Mouse (Mus musculus): ENCODE measurements at regions not wholly inside any gene's neighbourhood (a gene's known extent, or its start where the extent isn't known, plus 50 kb on each side); places are given as distances from the start of the nearest gene placed in this dataset.

- ATAC-seq (ENCODE audit: low FRiP score, low read depth): no peak
Observed at GRCm38 (mm10) chr8:8142461-8142860, 518.6 kb downstream of the Efnb2 start.

GRCm38 (mm10) chr8:8139720-8140119 is 521.3 kb downstream of the Efnb2 start:
- H3K27me3 ChIP-seq: no peaks in the 10 kb centered on the region
- no peak overlapping the region for H3K27ac ChIP-seq
- no peaks in the 10 kb centered on the region for H3K4me1 ChIP-seq
- H3K4me2 ChIP-seq (replicated peaks): no peak overlapping the region
- no peaks in the 10 kb centered on the region for H3K9me3 ChIP-seq
- H3K4me3 ChIP-seq: no peak overlapping the region
- no peak for ATAC-seq (ENCODE audit: low FRiP score, low read depth)
- no peak overlapping the region for H3K9ac ChIP-seq
- no peaks in the 10 kb centered on the region for H3K36me3 ChIP-seq
- WGBS: 59% methylated on average over 3 of the region's 3 CpGs

More at GRCm38 (mm10) chr8:8142461-8142860, 518.6 kb downstream of the Efnb2 start:
- Histone ChIP-seq H3K9ac (no peak overlapping the region), H3K27ac (no peak overlapping the region), H3K4me1 (no peaks in the 10 kb centered on the region), H3K4me3 (no peak overlapping the region), H3K27me3 (no peaks in the 10 kb centered on the region), H3K4me2 (replicated peaks) (no peak overlapping the region), H3K9me3 (peaks cover 2% of the 10 kb centered on the region; the same call in 1 of the 2 replicates), H3K36me3 (no peaks in the 10 kb centered on the region)
- WGBS: 57% methylated on average over 3 of the region's 3 CpGs

- H3K4me2 ChIP-seq (replicated peaks): no peak overlapping the region
- no peaks in the 10 kb centered on the region for H3K9me3 ChIP-seq
- WGBS: 49% methylated on average over 10 of the region's 10 CpGs
- no peak overlapping the region for H3K9ac ChIP-seq
- no peaks in the 10 kb centered on the region for H3K4me1 ChIP-seq
- ATAC-seq (ENCODE audit: low FRiP score, low read depth): no peak
- H3K27me3 ChIP-seq: peaks cover 19% of the 10 kb centered on the region
- no peak overlapping the region for H3K4me3 ChIP-seq
- no peaks in the 10 kb centered on the region for H3K36me3 ChIP-seq
- no peak overlapping the region for H3K27ac ChIP-seq
Observed at GRCm38 (mm10) chr8:8133001-8133785, 527.8 kb downstream of the Efnb2 start.

GRCm38 (mm10) chr8:8131961-8132376 is 529.1 kb downstream of the Efnb2 start:
- no peak overlapping the region for H3K4me2 ChIP-seq (replicated peaks)
- no peak overlapping the region for H3K27ac ChIP-seq
- no peak overlapping the region for H3K9ac ChIP-seq
- H3K9me3 ChIP-seq: no peaks in the 10 kb centered on the region
- no peaks in the 10 kb centered on the region for H3K4me1 ChIP-seq
- no peak for ATAC-seq (ENCODE audit: low FRiP score, low read depth)
- H3K27me3 ChIP-seq: peaks cover 19% of the 10 kb centered on the region
- H3K4me3 ChIP-seq: no peak overlapping the region
- WGBS: 21% methylated on average over 3 of the region's 3 CpGs
- no peaks in the 10 kb centered on the region for H3K36me3 ChIP-seq

- peaks cover 19% of the 10 kb centered on the region for H3K27me3 ChIP-seq
- no peaks in the 10 kb centered on the region for H3K9me3 ChIP-seq
- WGBS: 48% methylated on average over 2 of the region's 2 CpGs
- no peak for ATAC-seq (ENCODE audit: low FRiP score, low read depth)
- H3K36me3 ChIP-seq: no peaks in the 10 kb centered on the region
- H3K4me1 ChIP-seq: no peaks in the 10 kb centered on the region
- no peak overlapping the region for H3K4me3 ChIP-seq
- H3K27ac ChIP-seq: no peak overlapping the region
- no peak overlapping the region for H3K4me2 ChIP-seq (replicated peaks)
- H3K9ac ChIP-seq: no peak overlapping the region
Observed at GRCm38 (mm10) chr8:8130806-8131205, 530.2 kb downstream of the Efnb2 start.

- H3K9ac ChIP-seq: no peak overlapping the region
- peaks cover 9% of the 10 kb centered on the region for H3K4me1 ChIP-seq
- no peak overlapping the region for H3K4me3 ChIP-seq
- no peaks in the 10 kb centered on the region for H3K36me3 ChIP-seq
- no peak overlapping the region for H3K27ac ChIP-seq
- H3K9me3 ChIP-seq: no peaks in the 10 kb centered on the region
- H3K4me2 ChIP-seq (replicated peaks): no peak overlapping the region
- H3K27me3 ChIP-seq: peaks cover 2% of the 10 kb centered on the region; the same call in 1 of the 2 replicates
- no peak for ATAC-seq (ENCODE audit: low FRiP score, low read depth)
- WGBS: 35% methylated on average over 6 of the region's 6 CpGs
Observed at GRCm38 (mm10) chr8:8115595-8116429, 545.2 kb downstream of the Efnb2 start.

GRCm38 (mm10) chr8:8114604-8115003 is 546.4 kb downstream of the Efnb2 start:
- Histone ChIP-seq H3K9me3 (no peaks in the 10 kb centered on the region), H3K9ac (no peak overlapping the region), H3K4me2 (replicated peaks) (no peak overlapping the region), H3K36me3 (no peaks in the 10 kb centered on the region), H3K27ac (no peak overlapping the region), H3K4me1 (peaks cover 9% of the 10 kb centered on the region), H3K27me3 (peaks cover 12% of the 10 kb centered on the region), H3K4me3 (no peak overlapping the region)
- 87% methylated on average over 3 of the region's 3 CpGs for WGBS
- no peak for ATAC-seq (ENCODE audit: low FRiP score, low read depth)

GRCm38 (mm10) chr8:8109785-8110350 is 551.2 kb downstream of the Efnb2 start:
- Histone ChIP-seq H3K9me3 (no peaks in the 10 kb centered on the region), H3K4me1 (peaks cover 9% of the 10 kb centered on the region), H3K27ac (no peak overlapping the region), H3K4me2 (replicated peaks) (no peak overlapping the region), H3K9ac (no peak overlapping the region), H3K4me3 (no peak overlapping the region), H3K36me3 (no peaks in the 10 kb centered on the region), H3K27me3 (peaks cover 43% of the 10 kb centered on the region)
- WGBS: 73% methylated on average over 2 of the region's 2 CpGs
- no peak for ATAC-seq (ENCODE audit: low FRiP score, low read depth)

GRCm38 (mm10) chr8:8103492-8103891 is 557.5 kb downstream of the Efnb2 start:
- H3K4me1 ChIP-seq: peaks cover 35% of the 10 kb centered on the region
- WGBS: 11% methylated on average over 3 of the region's 3 CpGs
- H3K9ac ChIP-seq: no peak overlapping the region
- no peak overlapping the region for H3K4me2 ChIP-seq (replicated peaks)
- peaks cover 51% of the 10 kb centered on the region for H3K27me3 ChIP-seq
- no peak overlapping the region for H3K27ac ChIP-seq
- no peaks in the 10 kb centered on the region for H3K9me3 ChIP-seq
- H3K36me3 ChIP-seq: no peaks in the 10 kb centered on the region
- H3K4me3 ChIP-seq: no peak overlapping the region
- peak; percentile 80 for ATAC-seq (ENCODE audit: low FRiP score, low read depth)

GRCm38 (mm10) chr8:8102010-8102727 is 558.9 kb downstream of the Efnb2 start:
- WGBS: 49% methylated on average over 6 of the region's 6 CpGs
- peak; percentile 42; the same call in 1 of the 2 replicates for ATAC-seq (ENCODE audit: low FRiP score, low read depth)

GRCm38 (mm10) chr8:8092551-8092950 is 568.5 kb downstream of the Efnb2 start:
- Histone ChIP-seq H3K36me3 (no peaks in the 10 kb centered on the region), H3K4me3 (no peak overlapping the region), H3K4me2 (replicated peaks) (no peak overlapping the region), H3K9ac (no peak overlapping the region), H3K9me3 (no peaks in the 10 kb centered on the region), H3K4me1 (no peaks in the 10 kb centered on the region), H3K27ac (no peak overlapping the region), H3K27me3 (peaks cover 11% of the 10 kb centered on the region; the same call in 1 of the 2 replicates)
- no peak for ATAC-seq (ENCODE audit: low FRiP score, low read depth)

More at GRCm38 (mm10) chr8:8102010-8102727, 558.9 kb downstream of the Efnb2 start:
- peaks cover 35% of the 10 kb centered on the region for H3K4me1 ChIP-seq
- H3K4me2 ChIP-seq (replicated peaks): no peak overlapping the region
- peaks cover 46% of the 10 kb centered on the region for H3K27me3 ChIP-seq
- H3K9ac ChIP-seq: no peak overlapping the region
- no peaks in the 10 kb centered on the region for H3K9me3 ChIP-seq
- no peak overlapping the region; the same call in 1 of the 2 replicates for H3K27ac ChIP-seq
- no peak overlapping the region for H3K4me3 ChIP-seq
- no peaks in the 10 kb centered on the region for H3K36me3 ChIP-seq

Data from limb, embryonic 13.5 days (tissue).